Mouse (Mus musculus): ENCODE data around the gene Plxna4. TPM values are rescaled to one million over a fixed set of nuclear protein-coding genes. Genes with fewer than 3 reads are reported as not detected.

The Plxna4 gene
- polyA plus RNA-seq, 1 experiment from 2014 or later: 0.26 TPM

DNA sequence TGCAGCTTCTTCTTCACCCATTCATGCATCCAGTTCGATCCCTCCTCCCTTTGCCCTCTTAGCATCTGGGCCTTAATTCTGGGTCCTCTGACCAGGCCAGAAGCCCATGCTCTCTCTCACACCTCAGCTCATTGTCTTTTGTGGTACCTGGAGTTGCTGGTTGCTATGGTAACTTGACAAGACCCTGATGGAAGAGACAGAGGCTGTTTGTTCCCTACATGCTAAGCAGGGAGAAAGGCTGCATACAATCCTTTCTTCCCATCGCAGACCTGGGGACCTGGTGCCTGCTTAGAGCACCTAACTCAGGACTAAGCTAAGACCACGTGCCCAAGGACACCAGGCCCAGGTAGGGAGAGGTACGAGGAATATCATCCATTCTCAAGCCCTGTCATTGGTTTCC lies 443.2 kb downstream of the Plxna4 start:
- ATAC-seq (ENCODE audit: low read depth): no peak
- Histone ChIP-seq H3K27ac (ENCODE audit: low read length) (no peak overlapping the region), H3K27me3 (ENCODE audit: control insufficient read depth, insufficient read depth, low read depth, low read length) (no peaks in the 10 kb centered on the region)

DNA sequence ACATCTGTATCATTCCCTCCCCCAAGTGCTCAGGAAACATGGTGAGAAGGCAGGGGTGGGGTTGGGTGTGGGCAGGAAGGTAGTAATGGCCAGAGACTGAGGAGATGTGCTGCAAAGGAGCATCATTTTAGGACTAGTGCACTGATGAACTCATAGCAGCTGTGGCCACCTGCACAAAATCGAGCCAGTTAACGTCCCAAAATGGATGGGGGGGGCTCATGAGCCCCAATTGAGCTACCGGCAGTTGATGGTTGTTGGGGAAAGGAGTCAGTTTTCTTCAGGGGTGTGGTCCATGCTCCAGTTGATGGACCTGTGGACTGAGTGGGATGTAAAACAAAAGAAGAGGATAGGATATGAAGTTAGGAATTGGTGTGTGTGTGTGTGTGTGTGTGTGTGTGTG lies 448.5 kb downstream of the Plxna4 start:
- H3K9me3 ChIP-seq (replicated peaks; ENCODE audit: control insufficient read depth, low read length): no peaks in the 10 kb centered on the region
- no peaks in the 10 kb centered on the region for H3K36me3 ChIP-seq (ENCODE audit: control insufficient read depth, insufficient read depth)
- H3K27ac ChIP-seq (ENCODE audit: low read length): no peak overlapping the region
- no peak overlapping the region for H3K4me3 ChIP-seq (ENCODE audit: low read depth, low read length)
- no peak overlapping the region for H3K9ac ChIP-seq (ENCODE audit: low read depth, low read length)
- 55% methylated on average over 3 of the region's 3 CpGs for WGBS (ENCODE audit: insufficient replicate concordance)
- H3K4me1 ChIP-seq (ENCODE audit: control insufficient read depth, low read depth, low read length): no peaks in the 10 kb centered on the region
- ATAC-seq (ENCODE audit: low read depth): no peak
- no peaks in the 10 kb centered on the region for H3K27me3 ChIP-seq (ENCODE audit: control insufficient read depth, insufficient read depth, low read depth, low read length)
- H3K4me2 ChIP-seq (ENCODE audit: low read depth, low read length): no peak overlapping the region

More for the DNA sequence above, 443.2 kb downstream of the Plxna4 start:
- H3K9ac ChIP-seq (ENCODE audit: low read depth, low read length): no peak overlapping the region
- no peaks in the 10 kb centered on the region for H3K36me3 ChIP-seq (ENCODE audit: control insufficient read depth, insufficient read depth)
- no peaks in the 10 kb centered on the region for H3K9me3 ChIP-seq (replicated peaks; ENCODE audit: control insufficient read depth, low read length)
- no peak overlapping the region for H3K4me2 ChIP-seq (ENCODE audit: low read depth, low read length)
- no peaks in the 10 kb centered on the region for H3K4me1 ChIP-seq (ENCODE audit: control insufficient read depth, low read depth, low read length)
- WGBS (ENCODE audit: insufficient replicate concordance): 52% methylated on average over 4 of the region's 4 CpGs
- no peak overlapping the region for H3K4me3 ChIP-seq (ENCODE audit: low read depth, low read length)

DNA sequence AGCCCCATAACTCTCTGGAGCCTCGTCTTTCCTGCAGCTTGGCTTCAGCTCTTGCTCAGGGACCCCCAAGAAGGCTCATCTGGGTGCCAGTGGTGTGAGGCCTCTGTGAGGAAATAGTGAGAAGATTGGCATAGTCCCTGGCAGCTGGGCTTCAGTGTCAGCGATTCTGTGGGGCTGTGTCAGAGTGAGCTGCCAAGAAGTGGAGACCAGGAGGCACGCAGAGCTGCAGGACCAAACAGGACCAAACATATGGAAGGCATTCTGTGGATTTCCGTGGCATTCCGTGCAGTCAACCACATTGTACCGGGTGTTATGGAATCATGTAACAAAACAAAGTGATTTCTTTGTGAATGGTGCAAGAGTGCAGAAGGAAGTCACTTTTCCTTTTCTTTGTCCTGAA lies 461.1 kb downstream of the Plxna4 start:
- H3K9me3 ChIP-seq (replicated peaks; ENCODE audit: control insufficient read depth, low read length): no peaks in the 10 kb centered on the region
- no peaks in the 10 kb centered on the region for H3K36me3 ChIP-seq (ENCODE audit: control insufficient read depth, insufficient read depth)
- 58% methylated on average over 6 of the region's 6 CpGs for WGBS (ENCODE audit: insufficient replicate concordance)
- H3K4me3 ChIP-seq (ENCODE audit: low read depth, low read length): no peak overlapping the region
- no peaks in the 10 kb centered on the region for H3K4me1 ChIP-seq (ENCODE audit: control insufficient read depth, low read depth, low read length)
- no peak for ATAC-seq (ENCODE audit: low read depth)
- H3K27me3 ChIP-seq (ENCODE audit: control insufficient read depth, insufficient read depth, low read depth, low read length): no peaks in the 10 kb centered on the region
- H3K27ac ChIP-seq (ENCODE audit: low read length): no peak overlapping the region
- H3K4me2 ChIP-seq (ENCODE audit: low read depth, low read length): no peak overlapping the region
- no peak overlapping the region for H3K9ac ChIP-seq (ENCODE audit: low read depth, low read length)

DNA sequence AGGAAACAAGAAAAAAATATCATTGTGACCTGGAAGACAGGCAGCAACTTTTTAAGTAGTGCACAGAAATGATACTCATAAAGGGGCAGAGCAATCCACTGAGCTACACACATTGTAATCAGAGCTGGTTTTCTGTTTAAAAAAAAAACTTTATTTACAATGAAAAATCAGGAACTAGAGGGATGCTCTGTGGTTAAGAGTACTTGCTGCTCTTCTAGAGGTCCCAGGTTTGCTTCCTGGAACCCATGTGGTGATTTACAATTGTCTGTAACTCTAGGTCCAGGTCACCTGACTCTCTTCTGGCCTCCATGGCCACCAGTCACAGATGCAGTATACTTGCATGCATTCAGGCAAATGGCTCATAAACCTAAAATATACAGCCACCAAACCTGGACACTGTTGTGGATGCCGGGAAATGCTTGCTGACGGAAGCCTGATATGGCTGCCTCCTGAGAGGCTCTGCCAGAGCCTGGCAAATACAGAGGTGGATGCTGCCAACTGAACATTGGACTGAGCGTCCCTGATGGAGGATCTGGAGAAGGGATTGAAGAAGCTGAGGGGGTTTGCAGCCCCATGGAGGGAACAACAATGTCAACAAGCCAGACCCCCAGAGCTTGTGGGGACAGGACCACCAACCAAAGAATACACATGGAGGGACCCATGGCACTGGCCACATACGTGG lies 465.3 kb downstream of the Plxna4 start:
- no peak overlapping the region for H3K27ac ChIP-seq (ENCODE audit: low read length)

DNA sequence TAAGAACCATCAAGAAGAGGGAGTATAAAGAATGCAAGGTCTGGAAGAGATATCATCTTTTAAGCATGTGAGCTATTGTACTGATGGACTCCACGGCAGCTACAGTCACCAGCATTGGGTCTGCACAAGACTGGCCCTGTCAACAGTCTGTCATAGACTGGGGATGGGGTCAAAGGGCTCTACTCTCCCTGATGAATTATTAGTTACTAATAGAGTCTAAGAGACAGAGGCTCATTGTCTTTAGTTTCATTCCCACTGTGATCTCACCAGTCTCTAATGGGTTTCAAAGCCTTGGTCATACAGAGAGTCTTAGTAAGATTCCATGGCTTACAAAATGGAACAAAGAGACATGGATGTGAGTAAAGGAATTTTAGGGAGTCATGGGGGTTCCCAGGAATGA lies 467.1 kb downstream of the Plxna4 start:
- Histone ChIP-seq H3K4me1 (ENCODE audit: control insufficient read depth, low read depth, low read length) (no peaks in the 10 kb centered on the region), H3K9ac (ENCODE audit: low read depth, low read length) (no peak overlapping the region), H3K27ac (ENCODE audit: low read length) (no peak overlapping the region), H3K36me3 (ENCODE audit: control insufficient read depth, insufficient read depth) (no peaks in the 10 kb centered on the region), H3K27me3 (ENCODE audit: control insufficient read depth, insufficient read depth, low read depth, low read length) (no peaks in the 10 kb centered on the region), H3K4me2 (ENCODE audit: low read depth, low read length) (no peak overlapping the region), H3K9me3 (replicated peaks; ENCODE audit: control insufficient read depth, low read length) (no peaks in the 10 kb centered on the region), H3K4me3 (ENCODE audit: low read depth, low read length) (no peak overlapping the region)
- 51% methylated on average over 1 of the region's 1 CpGs for WGBS (ENCODE audit: insufficient replicate concordance)
- no peak for ATAC-seq (ENCODE audit: low read depth)

More for the DNA sequence above, 465.3 kb downstream of the Plxna4 start:
- Histone ChIP-seq H3K4me3 (ENCODE audit: low read depth, low read length) (no peak overlapping the region), H3K4me2 (ENCODE audit: low read depth, low read length) (no peak overlapping the region), H3K27me3 (ENCODE audit: control insufficient read depth, insufficient read depth, low read depth, low read length) (no peaks in the 10 kb centered on the region), H3K4me1 (ENCODE audit: control insufficient read depth, low read depth, low read length) (no peaks in the 10 kb centered on the region), H3K9ac (ENCODE audit: low read depth, low read length) (no peak overlapping the region), H3K9me3 (replicated peaks; ENCODE audit: control insufficient read depth, low read length) (no peaks in the 10 kb centered on the region), H3K36me3 (ENCODE audit: control insufficient read depth, insufficient read depth) (no peaks in the 10 kb centered on the region)
- no peak for ATAC-seq (ENCODE audit: low read depth)
- WGBS (ENCODE audit: insufficient replicate concordance): 53% methylated on average over 4 of the region's 4 CpGs

DNA sequence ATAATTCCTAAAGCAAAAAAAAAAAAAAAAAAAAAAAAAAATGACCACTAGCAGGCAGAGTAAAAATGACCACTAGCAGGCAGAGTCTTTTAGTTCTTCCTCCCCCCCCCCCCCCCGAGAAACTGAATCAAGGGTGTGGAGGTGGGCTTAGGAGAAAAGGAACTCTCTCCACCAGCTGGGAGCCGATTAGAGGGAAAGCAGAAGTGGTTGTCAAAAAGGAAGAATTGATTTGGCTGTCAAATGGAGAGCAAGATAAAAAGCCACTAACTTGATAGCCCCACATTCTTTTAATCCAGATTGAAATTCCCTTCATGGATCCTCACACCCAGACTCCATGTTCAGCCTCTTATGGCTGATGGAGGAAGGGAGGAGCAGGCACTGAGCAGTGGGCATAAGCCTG lies 478.8 kb downstream of the Plxna4 start:
- Histone ChIP-seq H3K4me2 (ENCODE audit: low read depth, low read length) (no peak overlapping the region), H3K9me3 (replicated peaks; ENCODE audit: control insufficient read depth, low read length) (no peaks in the 10 kb centered on the region), H3K36me3 (ENCODE audit: control insufficient read depth, insufficient read depth) (no peaks in the 10 kb centered on the region), H3K4me1 (ENCODE audit: control insufficient read depth, low read depth, low read length) (no peaks in the 10 kb centered on the region), H3K27me3 (ENCODE audit: control insufficient read depth, insufficient read depth, low read depth, low read length) (no peaks in the 10 kb centered on the region), H3K4me3 (ENCODE audit: low read depth, low read length) (no peak overlapping the region), H3K27ac (ENCODE audit: low read length) (no peak overlapping the region), H3K9ac (ENCODE audit: low read depth, low read length) (no peak overlapping the region)
- ATAC-seq (ENCODE audit: low read depth): no peak
- WGBS (ENCODE audit: insufficient replicate concordance): 7% methylated on average over 1 of the region's 2 CpGs

DNA sequence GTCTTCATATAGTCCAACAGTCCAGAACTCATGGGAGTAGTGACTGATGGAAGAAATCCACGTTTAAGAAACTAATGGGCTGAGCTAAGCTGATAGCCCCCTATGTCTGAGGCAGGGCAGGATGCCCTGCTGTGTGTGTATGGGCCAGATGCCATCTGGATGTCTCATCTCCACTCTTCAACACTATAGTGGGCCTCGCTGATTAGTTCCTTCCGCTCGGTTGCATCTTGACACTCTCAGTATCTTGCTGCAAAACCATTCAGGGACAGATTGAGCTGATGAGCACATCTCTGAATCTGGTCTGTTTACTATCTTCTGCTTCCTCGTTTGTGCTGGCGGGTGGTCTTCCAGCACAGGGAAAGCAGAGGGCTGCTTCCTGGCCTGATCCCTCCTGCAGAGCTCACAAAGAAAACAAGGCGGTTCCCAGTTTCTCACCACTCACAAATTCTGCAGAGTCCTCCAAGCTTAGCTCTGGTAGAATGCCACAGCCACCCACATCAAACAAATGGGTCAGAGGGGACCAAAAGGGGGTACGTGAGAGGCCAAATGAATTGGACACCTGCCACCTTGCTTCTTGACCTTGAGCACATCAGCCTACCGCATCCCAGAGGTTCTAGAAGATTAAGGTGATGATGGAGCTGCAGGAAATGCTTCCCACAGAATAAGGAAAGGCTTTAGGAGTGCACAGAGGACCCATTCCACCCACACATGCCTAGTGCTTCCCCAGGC lies 482.3 kb downstream of the Plxna4 start:
- no peaks in the 10 kb centered on the region for H3K36me3 ChIP-seq (ENCODE audit: control insufficient read depth, insufficient read depth)
- no peaks in the 10 kb centered on the region for H3K27me3 ChIP-seq (ENCODE audit: control insufficient read depth, insufficient read depth, low read depth, low read length)
- H3K9me3 ChIP-seq (replicated peaks; ENCODE audit: control insufficient read depth, low read length): no peaks in the 10 kb centered on the region
- no peak overlapping the region for H3K4me2 ChIP-seq (ENCODE audit: low read depth, low read length)
- no peak overlapping the region for H3K27ac ChIP-seq (ENCODE audit: low read length)
- WGBS (ENCODE audit: insufficient replicate concordance): 47% methylated on average over 9 of the region's 9 CpGs
- ATAC-seq (ENCODE audit: low read depth): no peak
- no peaks in the 10 kb centered on the region for H3K4me1 ChIP-seq (ENCODE audit: control insufficient read depth, low read depth, low read length)
- H3K4me3 ChIP-seq (ENCODE audit: low read depth, low read length): no peak overlapping the region
- no peak overlapping the region for H3K9ac ChIP-seq (ENCODE audit: low read depth, low read length)

Data from liver, embryonic 16.5 days (tissue).